Mouse (Mus musculus) mesoderm, embryonic 11.5 days (tissue): Measurements from ENCODE around the gene Fbxo31.

ENCODE experiments used
- DNase-seq: peaks from one replicate; pipeline ENCODE4 v3.0.0-alpha.2; 2012; ENCODE audit warnings: low read depth, low spot score

Fbxo31 gene

DNA sequence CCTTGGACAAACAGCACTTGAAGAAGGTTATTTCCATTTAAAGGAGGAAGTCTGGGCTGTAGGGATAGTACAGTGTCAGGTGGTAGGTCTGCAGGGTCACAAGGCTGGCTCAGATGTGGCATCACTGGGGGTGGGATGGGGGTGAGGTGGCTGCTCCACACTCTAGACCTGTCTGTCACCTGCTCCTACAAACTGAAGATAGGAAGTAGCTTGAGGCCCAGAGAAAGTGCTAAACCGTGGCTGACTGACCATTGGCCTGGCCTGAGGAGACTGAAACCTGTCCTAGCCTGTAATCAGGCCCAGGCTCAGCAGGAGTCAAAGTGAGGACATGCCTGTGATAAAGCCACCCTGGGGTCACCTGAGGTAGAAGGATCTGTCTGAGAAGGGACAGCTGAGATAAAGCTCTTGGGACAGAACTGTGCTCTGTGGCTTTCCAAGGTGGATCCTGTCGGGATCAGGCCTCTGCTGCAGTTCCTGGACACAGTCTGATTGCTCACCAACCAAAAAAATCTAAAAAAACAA lies 10.7 kb upstream of the Fbxo31 start:
- no peak for DNase-seq

DNA sequence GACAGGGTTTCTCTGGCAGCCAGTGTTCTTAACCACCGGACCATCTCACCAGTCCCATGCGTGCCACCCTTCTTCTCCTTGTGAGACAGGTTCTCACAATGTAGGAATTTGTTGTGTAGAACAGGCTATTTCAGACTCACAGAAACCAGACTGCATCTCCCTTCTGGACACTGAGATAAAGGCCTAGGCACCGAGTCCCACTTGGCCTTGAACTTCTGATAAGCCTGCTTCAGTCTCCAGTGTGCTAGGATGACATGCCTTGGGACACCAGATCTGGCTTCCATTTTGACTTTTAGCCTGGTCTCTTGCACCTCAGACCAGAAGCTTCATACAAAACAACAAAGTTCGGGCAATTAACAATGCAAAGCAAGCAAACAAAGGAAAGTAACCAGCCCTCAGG lies 10.1 kb upstream of the Fbxo31 start:
- DNase-seq = no peak

DNA sequence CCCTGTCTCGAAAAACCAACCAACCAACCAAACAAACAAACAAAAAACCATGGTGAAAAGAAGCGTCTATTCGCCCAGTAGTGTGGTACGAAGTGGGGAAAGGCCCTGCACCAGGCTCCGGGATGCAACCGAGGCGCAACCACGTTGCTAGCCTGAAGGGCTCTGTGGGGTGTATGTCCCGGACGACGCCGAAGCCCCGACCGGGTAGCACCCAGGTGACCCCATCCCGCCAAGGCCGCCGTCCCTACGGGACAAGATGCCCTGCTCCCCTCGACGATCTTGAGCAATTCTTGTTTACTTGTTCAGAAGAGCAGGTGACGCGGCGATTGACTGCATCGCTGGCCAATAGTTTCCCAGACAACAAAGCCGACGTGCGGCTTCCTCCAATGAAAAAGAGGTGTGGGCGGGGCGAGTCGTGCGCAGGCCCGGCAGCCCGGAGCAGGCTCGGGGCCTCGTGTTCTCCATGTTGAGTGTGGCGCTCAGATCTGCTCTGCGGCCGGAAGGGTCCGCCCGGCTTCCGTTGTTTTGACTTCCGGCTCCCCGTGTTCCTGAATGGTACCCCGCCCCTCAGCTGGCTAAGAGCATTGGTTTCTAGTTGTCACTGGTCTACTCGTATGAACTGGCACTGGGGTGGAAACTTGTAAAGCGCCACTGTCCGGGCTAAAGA lies 6.7 kb upstream of the Fbxo31 start:
- peak; percentile 98 for DNase-seq

GRCm38 (mm10) chr8:121584730-121585129 lies 6.1 kb upstream of the Fbxo31 start:
- no peak for DNase-seq

DNA sequence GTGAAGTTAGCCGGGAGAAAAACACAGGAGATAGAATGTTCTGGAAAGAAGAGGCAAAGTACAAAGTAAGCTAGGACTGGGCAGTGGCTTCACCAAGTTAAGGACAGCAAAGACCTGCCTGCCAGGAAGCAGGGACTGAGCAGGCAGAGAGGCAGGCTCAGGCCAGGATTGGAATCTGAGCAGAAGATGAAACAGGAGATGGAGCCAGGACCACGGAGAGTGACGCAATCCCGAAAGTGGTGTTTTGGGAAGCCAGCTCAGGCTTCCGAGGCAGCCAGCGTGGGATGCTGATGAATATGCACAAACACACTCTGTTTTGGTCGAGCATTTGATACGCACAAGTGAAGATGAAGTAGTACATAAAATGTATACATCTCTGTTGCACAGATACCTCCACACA lies 5.0 kb upstream of the Fbxo31 start:
- no peak for DNase-seq

GRCm38 (mm10) chr8:121580465-121580864 lies 1.9 kb upstream of the Fbxo31 start:
- no peak for DNase-seq

DNA sequence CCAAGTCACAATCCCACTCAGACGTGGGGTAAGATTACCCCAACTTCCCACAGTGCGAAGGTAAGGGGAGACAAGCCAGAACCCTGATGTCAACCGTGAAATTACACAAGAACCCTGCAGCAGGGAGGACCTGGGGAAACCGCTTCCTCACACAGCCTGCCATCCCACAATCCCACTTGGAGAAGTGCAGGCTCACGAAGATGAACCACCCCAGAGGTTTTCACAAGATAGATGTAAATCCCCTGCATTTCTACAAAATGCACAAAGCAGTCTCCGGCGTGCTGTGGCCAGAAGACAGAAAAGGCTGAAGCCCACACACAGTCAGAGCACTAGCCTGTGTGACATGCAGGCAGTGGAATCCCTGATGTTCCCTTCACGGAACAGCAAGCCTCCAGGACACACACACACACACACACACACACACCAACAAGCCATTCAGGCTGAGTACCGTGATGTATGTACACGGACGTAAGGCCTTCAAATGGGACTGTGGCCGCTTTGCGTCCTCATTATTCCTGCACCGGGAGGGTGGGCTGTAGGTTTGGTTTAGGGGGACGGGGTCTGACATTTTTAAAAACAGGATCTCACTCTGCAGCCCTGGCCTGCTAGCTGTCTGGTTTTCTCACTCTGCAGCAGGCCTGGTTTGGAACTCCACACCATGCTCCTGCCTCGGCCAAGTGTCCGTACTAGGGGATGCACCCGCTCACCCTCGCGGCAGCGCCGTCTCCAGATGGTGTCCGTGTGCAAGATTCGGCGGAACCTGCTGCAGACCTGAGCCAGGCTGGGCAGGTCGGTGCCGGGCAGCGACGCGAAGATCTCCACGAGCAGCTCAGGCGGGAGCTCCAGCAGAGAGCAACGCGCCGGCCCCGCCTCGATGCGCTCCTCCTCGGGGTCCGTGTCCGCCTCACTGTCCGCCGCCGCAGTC lies 593 bp downstream of the Fbxo31 start:
- DNase-seq = no peak

DNA sequence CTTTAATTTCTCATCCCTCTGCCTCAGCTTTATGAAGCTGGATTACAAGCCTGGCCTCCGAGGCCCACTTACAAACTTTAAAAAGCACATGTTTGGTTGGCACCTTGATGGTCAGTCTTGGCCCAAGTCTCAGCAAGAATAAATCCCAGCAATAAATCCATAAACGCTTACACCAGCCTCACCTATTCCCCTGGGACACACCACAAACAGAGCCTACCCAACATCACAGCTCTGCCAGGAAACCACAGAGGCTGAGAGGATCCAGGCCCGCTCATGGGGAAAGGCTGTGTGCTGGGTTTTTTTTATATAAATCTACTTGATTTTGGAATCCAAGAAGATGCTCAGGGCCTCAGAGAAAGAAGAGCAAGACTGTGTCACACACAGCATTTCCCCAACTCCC lies 2.9 kb downstream of the Fbxo31 start:
- DNase-seq = no peak

GRCm38 (mm10) chr8:121573275-121573674 lies 5.3 kb downstream of the Fbxo31 start:
- DNase-seq = no peak

- DNase-seq = no peak
These were observed 6.5 kb downstream of the Fbxo31 start for GRCm38 (mm10) chr8:121572121-121572520.

DNA sequence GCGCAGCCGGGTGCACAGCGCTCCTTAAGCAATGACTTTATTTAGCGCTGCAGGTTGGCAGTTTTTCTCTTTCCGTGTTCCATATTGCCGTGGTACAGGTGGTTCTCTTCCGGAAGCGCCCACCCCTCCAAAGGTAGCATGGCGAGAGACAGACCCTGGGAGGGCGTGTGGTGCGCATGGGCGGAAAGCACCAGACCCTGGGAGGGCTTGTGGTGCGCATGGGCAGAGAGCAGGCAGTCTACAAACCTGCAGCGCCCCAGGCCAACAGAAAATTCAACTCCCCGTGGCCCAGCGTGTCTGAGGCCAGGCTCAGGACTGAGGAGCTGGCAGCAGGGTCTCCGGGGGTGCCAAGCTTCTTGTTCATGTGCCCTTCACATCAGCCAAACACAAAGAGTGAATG lies 7.8 kb downstream of the Fbxo31 start:
- DNase-seq = no peak

DNA sequence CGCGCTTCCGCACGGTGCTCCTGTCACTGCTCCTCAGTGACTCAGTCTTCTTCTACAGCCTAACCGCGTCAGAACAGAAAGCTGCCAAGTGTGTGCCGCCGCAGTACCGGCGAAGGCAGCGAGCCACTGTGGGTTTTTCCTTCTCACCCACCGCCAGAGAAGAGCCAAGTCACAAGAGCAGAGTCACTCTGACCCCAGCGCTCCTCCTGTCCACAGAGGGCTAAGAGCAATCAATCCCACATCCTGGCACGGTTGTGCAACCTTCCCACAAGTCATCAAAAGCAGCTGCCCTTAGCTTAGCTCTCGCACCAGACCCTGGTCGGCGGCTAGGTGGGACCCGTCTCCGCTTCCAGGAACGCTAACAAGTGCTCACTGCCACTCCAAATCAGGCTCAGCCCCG lies 8.3 kb downstream of the Fbxo31 start:
- DNase-seq = no peak

DNA sequence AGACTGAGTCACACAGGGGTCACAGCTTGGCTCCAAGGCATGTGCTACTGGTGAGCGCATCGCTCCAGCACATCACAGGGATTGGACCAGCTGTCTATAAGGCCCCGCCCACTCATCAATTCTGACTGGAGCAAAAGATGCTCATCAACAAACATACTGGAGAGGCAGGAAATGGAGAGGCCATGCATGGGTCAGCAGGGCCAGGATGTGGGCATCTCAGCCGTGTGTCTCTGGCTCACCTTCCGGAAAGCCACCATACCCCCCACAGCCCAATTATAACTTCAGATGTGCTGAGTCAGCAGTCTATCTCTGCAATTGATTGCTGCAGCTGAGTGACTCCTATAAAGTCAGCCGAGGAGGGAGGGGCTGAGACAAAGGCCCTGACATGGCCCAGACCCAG lies 10.3 kb downstream of the Fbxo31 start:
- no peak for DNase-seq

DNA sequence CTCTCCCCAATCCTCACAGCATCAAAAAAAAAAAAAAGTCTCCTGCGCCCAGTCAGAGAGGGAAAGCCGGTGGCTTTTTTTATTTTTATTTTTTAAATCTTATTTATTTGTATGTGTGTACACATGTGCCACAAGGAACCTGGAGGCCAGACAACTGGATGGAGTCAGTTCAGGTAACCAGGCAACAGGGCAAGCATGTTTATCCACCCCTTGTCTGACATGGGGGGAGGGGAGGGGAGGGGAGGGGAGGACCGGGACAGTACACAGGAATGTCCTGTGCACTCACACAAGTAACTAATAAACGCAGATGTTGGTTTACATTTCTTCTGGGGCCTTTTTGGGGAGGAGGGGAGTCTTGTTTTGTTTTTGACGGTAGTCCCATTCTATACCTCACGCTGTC lies 14.9 kb downstream of the Fbxo31 start:
- DNase-seq = no peak

DNA sequence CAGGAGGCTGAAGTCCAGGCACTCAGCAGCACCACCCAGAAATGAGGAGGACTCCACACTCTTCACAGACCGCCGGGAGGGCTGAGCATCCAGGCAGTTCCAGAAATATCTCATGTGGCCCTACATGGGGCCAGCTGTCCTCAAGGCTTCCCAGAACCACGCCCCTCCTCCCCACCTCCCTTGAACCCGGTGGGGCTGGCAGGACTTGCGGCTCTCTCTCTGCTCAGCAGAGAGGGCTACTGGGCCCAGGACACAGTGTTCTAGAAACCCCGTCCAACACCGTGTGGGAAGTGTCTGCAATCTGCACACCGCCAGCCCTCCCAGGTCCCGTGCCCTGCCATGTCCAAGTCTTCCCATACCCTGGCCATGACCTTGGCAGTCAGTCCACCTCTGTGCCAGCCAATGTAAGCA lies 15.7 kb downstream of the Fbxo31 start:
- DNase-seq = no peak

DNA sequence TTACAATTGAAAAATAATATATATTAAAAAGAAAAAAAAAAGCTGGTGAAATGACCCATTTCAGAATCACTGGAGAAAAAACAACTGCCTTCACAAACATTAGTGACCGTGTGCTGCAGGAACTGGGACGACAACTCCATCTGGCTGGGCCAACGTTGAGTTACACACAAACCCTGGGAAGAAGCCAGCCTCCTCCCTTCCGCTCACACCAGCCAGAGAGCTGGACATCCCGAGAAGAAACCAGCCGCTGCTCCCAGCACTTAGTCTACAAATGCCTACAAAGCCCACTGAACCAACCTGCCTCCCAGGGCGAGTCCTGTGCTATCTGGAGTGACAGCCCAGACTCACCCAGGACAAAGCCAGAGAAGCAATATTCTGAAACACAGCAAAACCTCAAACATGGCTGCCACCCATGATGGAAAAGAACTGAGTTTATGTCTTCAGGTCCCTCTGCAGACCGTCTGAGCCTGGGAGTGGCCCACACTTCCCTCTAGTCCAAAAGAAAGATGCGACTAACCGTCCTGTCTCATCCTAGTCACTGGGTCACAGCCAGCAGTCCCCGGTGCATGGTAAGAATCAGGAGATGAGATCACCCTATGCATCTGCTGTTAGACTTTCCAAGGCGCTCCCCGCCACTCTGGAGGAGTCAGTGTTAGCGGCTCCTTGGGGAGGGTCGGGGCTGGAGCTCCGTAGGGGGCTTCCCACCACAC lies 16.8 kb downstream of the Fbxo31 start:
- no peak for DNase-seq

GRCm38 (mm10) chr8:121560432-121561100 lies 18.0 kb downstream of the Fbxo31 start:
- no peak for DNase-seq

- no peak for DNase-seq
These were observed 18.8 kb downstream of the Fbxo31 start for GRCm38 (mm10) chr8:121559801-121560200.

DNA sequence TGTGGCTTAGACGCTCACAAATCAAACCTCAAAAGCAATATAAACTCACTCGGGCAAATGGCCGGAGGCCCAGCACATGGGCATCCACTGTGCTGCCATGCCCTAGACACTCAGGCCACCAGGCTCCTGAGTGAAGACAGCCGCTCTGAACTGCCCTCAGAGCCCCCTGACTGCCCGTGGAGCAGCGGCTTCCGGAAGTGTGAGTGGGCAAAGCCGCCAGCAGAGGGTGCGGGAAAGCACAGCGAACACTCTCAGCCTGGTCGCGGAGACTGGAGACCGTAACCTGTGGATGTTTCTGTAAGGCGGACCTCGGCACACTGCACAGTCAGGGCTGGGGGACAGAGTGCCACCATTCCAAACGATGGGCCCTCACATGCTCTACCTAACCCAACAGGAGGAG lies 20.1 kb downstream of the Fbxo31 start:
- DNase-seq = no peak

- DNase-seq = no peak
These were observed 20.9 kb downstream of the Fbxo31 start for GRCm38 (mm10) chr8:121557746-121558145.

DNA sequence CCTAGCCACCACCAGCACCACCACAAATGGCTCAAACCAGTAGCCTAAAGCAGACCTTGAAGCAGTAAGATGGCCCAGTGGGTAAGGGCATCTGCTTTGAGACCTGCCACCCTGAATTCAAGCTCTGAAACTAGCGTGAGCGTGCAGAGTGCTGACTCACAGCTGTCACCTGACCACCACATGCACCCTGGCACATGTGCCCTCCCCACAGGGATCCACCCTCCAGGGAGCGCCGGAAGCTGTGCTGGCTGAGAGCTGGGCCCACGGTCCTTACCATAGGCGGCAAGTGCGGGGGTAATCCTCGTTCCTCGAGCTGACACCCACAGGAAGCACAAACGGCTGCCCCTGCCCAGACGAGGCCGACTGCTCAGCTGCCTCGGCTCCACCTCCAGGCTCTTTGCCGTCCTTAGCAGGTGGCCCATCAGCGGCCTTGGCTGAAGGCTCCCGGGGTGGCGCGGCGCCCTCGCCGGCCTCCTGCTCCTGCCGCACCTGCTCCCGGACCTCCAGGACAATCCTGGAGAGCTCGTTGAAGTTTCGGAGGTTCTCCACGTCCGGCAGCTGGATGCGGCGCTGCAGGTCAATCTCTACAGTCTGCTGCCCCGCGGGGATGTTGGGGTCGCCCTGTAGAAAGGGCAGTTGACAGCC lies 24.7 kb downstream of the Fbxo31 start:
- no peak for DNase-seq
